Comparison of ENCODE assay signal across 8 mouse cellular contexts in genomic region chr12:113041481-113042439, GRCm38 (mm10). TPM values are rescaled to one million over a fixed set of nuclear protein-coding genes. Genes with fewer than 3 reads are reported as not detected.
DNase-seq lines count a peak whose midpoint lies in the region; ATAC-seq and TF ChIP-seq lines count a peak whose summit lies in the region.

No protein-coding gene starts in this region.

- no peaks in the 10 kb centered on the region for H3K9me3 ChIP-seq in heart, embryonic 14.5 days (ENCODE audit: control insufficient read depth, low read length)
- no peaks in the 10 kb centered on the region for H3K9me3 ChIP-seq in liver, postnatal 0 days (ENCODE audit: low read length)

- WGBS in heart, embryonic 14.5 days = 46% methylated on average over 15 of the region's 15 CpGs
- WGBS in liver, postnatal 0 days (ENCODE audit: insufficient replicate concordance) = 68% methylated on average over 14 of the region's 15 CpGs

- no peaks in the 10 kb centered on the region for H3K27me3 ChIP-seq in heart, embryonic 14.5 days (ENCODE audit: control insufficient read depth, insufficient read depth, low read length)
- no peaks in the 10 kb centered on the region for H3K27me3 ChIP-seq in liver, postnatal 0 days (ENCODE audit: insufficient read depth, low read length)

- no peak overlapping the region for H3K4me2 ChIP-seq in heart, embryonic 14.5 days (ENCODE audit: low read length)
- H3K4me2 ChIP-seq in liver, postnatal 0 days (ENCODE audit: low read depth, low read length) = no peak overlapping the region

- ATAC-seq in heart, embryonic 14.5 days (ENCODE audit: insufficient number of reproducible peaks, insufficient read depth, low FRiP score, low read depth) = peak; percentile 7; the same call in 1 of the 2 replicates
- ATAC-seq in liver, postnatal 0 days = peak; percentile 30

- TF ChIP-seq EP300 in liver, postnatal 0 days (IDR thresholded peaks at IDR 0.05; ENCODE audit: low read depth) = no peak

- H3K27ac ChIP-seq in heart, embryonic 14.5 days (replicated peaks in 1 of 2; ENCODE audit: control insufficient read depth in 1 of 2, insufficient read depth in 1 of 2, low read depth in 2 of 2, low read length in 2 of 2) = no peak overlapping the region
- H3K27ac ChIP-seq in gastrocnemius, adult 2 months = peak overlapping the region; percentile 28; the same call in 1 of the 2 replicates
- H3K27ac ChIP-seq in liver, postnatal 0 days (ENCODE audit: low read depth) = peak overlapping the region; percentile 55; the same call in 1 of the 2 replicates

- H3K4me3 ChIP-seq in heart, embryonic 14.5 days (ENCODE audit: control insufficient read depth in 1 of 2, insufficient read depth in 1 of 2, low read depth in 1 of 2, low read length in 2 of 2) = no peak overlapping the region
- no peak overlapping the region for H3K4me3 ChIP-seq in gastrocnemius, adult 2 months
- H3K4me3 ChIP-seq in liver, postnatal 0 days (ENCODE audit: low read depth, low read length) = no peak overlapping the region

- DNase-seq in heart, adult 11 months = no peak
- DNase-seq in adipocyte (ENCODE audit: low spot score) = peak; percentile 48
- DNase-seq in gastrocnemius, adult 2 months = peak; percentile 68
- DNase-seq in kidney, postnatal 25 days = peak; percentile 41 to 64
- no peak for DNase-seq in liver, postnatal 0 days
- DNase-seq in right cerebral cortex, postnatal 14 days = peak; percentile 54
- DNase-seq in natural killer cell, adult 2 months (ENCODE audit: low spot score in 2 of 2) = no peak

- H3K36me3 ChIP-seq in heart, embryonic 14.5 days (ENCODE audit: control insufficient read depth, insufficient read depth, low read length) = peaks cover 12% of the 10 kb centered on the region
- H3K36me3 ChIP-seq in liver, postnatal 0 days (replicated peaks; ENCODE audit: insufficient read depth, low read length) = peaks cover 4% of the 10 kb centered on the region

- no peak overlapping the region for H3K9ac ChIP-seq in heart, embryonic 14.5 days (ENCODE audit: low read length)
- no peak overlapping the region for H3K9ac ChIP-seq in liver, postnatal 0 days (replicated peaks)

- H3K4me1 ChIP-seq in heart, embryonic 14.5 days (ENCODE audit: control insufficient read depth in 2 of 2, insufficient read depth in 2 of 2, low read length in 2 of 2) = peaks cover 5 to 19% of the 10 kb centered on the region in 2 experiments
- H3K4me1 ChIP-seq in liver, postnatal 0 days (ENCODE audit: insufficient read depth) = peaks cover 9% of the 10 kb centered on the region

- no peak for TF ChIP-seq CTCF in gastrocnemius, adult 2 months (IDR thresholded peaks at IDR 0.05)
- no peak for TF ChIP-seq CTCF in liver, postnatal 0 days (IDR thresholded peaks at IDR 0.05; ENCODE audit: low read depth)

- intact Hi-C loops in gastrocnemius, adult 2 months (cut with DNase I) = no loop called here

RNA-seq across cellular contexts. Expression of gene Pacs2, which starts 27.5 kb away (rescaled TPM):
- polyA plus RNA-seq in heart, embryonic 14.5 days (2014; fragmentation: Nextera tagmentation; extraction: Ambion mirVana) = 7.1 and 7.6 TPM in 2 replicates
- total RNA-seq in gastrocnemius, adult 2 months (2021) = 10 to 100 TPM; 35.9 to 41.0 TPM
- 3.9 and 4.0 TPM in 2 replicates for polyA plus RNA-seq in liver, postnatal 0 days (2015; fragmentation: Nextera tagmentation; extraction: Ambion mirVana)

RNA-seq across cellular contexts. Expression of gene Tex22, which starts 32.5 kb away (rescaled TPM):
- polyA plus RNA-seq in heart, embryonic 14.5 days (2014; fragmentation: Nextera tagmentation; extraction: Ambion mirVana) = not detected in 2 replicates
- not detected for total RNA-seq in gastrocnemius, adult 2 months (2021)
- polyA plus RNA-seq in liver, postnatal 0 days (2015; fragmentation: Nextera tagmentation; extraction: Ambion mirVana) = not detected in 2 replicates

RNA-seq across cellular contexts. Expression of gene Brf1, which starts 41.3 kb away (rescaled TPM):
- polyA plus RNA-seq in heart, embryonic 14.5 days (2014; fragmentation: Nextera tagmentation; extraction: Ambion mirVana) = 40.5 and 42.5 TPM in 2 replicates
- total RNA-seq in gastrocnemius, adult 2 months (2021) = 10 to 100 TPM; 20.8 to 21.5 TPM
- polyA plus RNA-seq in liver, postnatal 0 days (2015; fragmentation: Nextera tagmentation; extraction: Ambion mirVana) = 17.0 and 18.4 TPM in 2 replicates

RNA-seq across cellular contexts. Expression of gene Mta1, which starts 56.3 kb away (rescaled TPM):
- polyA plus RNA-seq in heart, embryonic 14.5 days (2014; fragmentation: Nextera tagmentation; extraction: Ambion mirVana) = 14.6 and 15.5 TPM in 2 replicates
- 10 to 100 TPM; 36.2 to 41.5 TPM for total RNA-seq in gastrocnemius, adult 2 months (2021)
- 3.6 and 3.9 TPM in 2 replicates for polyA plus RNA-seq in liver, postnatal 0 days (2015; fragmentation: Nextera tagmentation; extraction: Ambion mirVana)

Comparison
In these comparisons a context has a peak if more than half of its experiments do, and no peak if none do; other contexts are left out.
1. H3K27ac ChIP-seq: peak in gastrocnemius, adult 2 months (single experiment) and liver, postnatal 0 days (single experiment); none in heart, embryonic 14.5 days (0 of 2).
2. DNase-seq: peak in adipocyte (single experiment), gastrocnemius, adult 2 months (single experiment), kidney, postnatal 25 days (2 of 2) and right cerebral cortex, postnatal 14 days (single experiment); none in heart, adult 11 months (single experiment), liver, postnatal 0 days (single experiment) and natural killer cell, adult 2 months (0 of 2).